Mouse (Mus musculus) layer of hippocampus, postnatal 14 days (tissue): Measurements from ENCODE around the gene Tmem245. TPM values are rescaled to one million over a fixed set of nuclear protein-coding genes. Genes with fewer than 3 reads are reported as not detected.
"Not testable (repeated sequence)": the region's sequence is repeated elsewhere in the genome, so short reads cannot be mapped to it uniquely, and the experiment has no call there.

Source experiments
- DNase-seq, 2 experiments: peaks; one replicate each; pipeline ENCODE4 v3.0.0; 2021 to 2022; ENCODE audit warnings: low spot score in 2 of 2, mixed read lengths in 1 of 2
- total RNA-seq, 2 experiments: library from RNA; stranded (reverse); gene quantifications; 2 replicates each; pipeline ENCODE4 v1.2.3; 2021

Tmem245 gene
- total RNA-seq, 2 experiments from 2014 or later, result 28.1 to 28.7 TPM

DNA sequence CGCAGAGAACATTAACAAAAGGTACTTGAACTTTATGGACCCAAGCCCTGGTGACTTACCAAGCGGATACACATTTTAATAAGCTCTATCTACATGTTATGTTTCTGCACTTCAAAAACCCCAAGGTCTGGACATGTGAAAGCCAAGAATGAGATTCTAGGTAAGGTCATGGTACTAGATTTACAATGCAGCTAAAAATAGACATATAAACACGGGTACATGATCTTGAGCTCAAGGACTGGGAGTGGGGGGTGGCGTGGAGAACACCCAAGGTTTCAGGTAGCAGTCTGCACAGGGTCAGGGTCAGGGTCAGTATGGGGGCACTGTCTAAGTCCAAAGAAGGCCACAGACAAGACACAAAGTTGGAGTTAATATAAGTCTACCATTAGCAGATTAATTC is 16.9 kb downstream of the Tmem245 start:
- no peak for DNase-seq

DNA sequence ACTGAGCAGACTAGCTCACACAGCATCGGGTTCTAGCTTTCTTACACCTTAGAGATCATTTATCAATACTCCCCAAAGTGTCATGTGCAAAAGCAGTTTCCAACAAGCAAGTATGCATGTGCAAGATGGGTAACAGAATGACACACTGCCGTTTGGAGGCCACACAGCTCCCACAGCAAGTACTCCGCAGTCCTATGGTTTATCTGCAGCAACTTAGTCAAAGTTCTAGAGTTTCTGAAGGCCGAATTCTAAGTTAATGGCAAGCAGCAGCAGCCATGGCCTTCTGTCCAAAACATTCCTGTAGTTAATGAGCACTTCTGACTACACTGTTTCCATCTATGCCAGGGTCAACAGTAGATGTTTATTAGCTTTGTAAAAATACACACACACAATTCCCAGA is 20.3 kb downstream of the Tmem245 start:
- DNase-seq, result no peak

DNA sequence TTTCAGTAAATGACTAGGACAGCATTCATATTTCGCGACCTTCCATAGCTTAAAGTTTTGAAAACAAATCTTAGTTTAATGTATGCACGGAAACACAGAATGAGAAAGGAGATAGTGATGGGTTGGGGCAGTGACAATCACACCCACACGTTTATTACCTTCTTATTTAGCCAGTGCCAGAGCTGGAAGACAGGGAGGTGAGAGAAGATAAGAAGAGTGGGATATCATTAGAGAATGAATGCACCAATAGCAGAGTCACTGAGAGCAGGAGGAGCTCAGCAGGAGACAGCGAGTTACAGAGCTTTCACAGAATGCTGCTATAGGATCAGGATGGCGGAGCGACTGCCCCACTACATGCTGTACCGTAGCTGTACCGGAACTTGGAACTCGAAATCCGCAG is 25.0 kb downstream of the Tmem245 start:
- DNase-seq, result no peak

DNA sequence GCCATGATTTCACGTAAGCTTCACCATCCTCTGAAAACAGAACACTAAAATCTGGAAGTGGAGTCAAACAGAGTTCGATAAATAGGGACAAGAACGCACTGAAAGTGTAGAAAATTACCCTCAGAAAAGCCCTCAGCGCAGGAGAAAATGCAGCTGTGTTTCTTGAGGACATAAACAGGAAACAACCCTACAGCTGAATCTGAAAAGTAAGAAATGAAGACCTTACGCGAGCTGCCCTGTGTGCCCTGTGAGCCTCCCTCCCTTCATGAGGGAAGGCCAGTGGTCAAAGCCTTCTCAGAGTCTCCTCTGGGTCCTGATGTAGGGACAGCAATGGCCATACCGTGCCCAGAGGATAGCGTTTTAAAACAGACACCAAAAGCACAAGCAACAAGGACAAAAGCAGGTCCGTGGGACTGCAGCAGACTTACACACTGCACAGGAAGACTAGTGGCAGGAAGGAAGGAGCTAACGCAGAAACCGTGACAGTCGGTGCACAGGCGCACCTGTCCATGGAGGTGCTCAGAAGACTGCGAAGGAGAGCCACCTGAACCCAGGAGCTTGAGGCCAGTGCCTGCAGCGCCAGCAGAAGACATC is 31.4 kb downstream of the Tmem245 start:
- DNase-seq, result no peak

DNA sequence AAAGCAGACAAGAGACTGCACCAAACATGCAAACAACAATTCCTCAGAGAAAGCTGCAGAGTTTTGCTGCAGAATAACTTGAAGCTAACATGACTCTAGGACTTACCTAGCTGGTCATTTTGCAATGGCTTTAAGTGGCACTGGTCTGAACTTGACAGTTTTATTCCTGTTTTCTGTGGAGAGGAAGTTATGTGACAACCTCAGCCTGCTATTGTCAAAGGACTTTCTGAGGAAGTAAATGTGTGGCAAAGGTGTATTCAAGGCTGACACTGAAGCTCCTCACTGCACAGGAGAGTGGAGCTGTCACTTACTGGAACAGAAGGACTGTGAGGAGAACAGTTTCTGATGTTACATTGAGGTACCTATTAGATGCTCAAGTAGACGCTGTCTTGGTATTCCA is 32.5 kb downstream of the Tmem245 start:
- no peak for DNase-seq

DNA sequence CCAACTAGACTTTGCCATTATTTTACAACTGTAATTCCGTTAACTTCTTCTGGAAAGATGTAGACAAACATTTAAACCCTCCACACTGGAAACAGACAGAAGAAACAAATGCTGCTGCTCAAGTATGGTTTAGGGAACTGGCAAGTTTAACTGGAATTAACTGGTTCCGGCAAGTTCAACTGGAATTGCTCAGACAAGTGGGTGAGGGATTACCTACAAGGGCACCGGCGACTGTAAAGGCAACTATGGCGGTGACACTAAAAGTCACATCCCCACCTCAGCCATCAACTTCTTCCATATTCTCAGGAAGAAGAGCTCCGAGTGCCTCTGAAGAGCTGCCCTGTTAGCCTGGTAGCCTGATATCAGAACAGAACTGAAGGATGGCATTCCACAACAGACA is 32.9 kb downstream of the Tmem245 start:
- no peak for DNase-seq

DNA sequence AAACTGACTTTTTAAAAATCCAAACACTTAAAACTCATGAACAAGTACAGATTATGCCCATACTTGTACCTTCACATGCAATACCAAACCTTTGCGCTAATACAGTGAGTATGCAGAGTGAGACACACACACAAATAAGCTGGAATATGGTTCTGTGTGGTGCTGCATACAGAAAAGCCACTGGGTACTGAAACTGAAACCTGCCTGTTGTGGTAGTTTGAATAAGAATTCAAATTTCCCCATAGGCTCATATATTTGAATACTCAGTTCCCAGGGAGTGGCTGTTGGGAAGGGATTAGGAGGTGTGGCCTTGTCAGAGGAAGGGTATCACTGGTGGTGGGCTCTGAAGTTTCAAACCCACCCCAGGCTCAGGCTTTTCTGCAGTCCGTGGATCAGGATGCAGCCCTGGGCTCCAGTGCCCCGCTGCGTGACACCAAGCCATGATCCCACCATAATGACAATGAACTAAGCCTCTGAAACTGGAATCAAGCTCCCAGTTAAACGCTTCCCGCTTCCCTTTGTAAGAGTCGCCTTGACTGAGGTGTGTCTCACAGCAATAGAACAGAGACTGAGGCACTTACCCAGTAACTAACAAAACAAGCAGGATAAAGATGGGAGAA is 34.7 kb downstream of the Tmem245 start:
- DNase-seq, result no peak

DNA sequence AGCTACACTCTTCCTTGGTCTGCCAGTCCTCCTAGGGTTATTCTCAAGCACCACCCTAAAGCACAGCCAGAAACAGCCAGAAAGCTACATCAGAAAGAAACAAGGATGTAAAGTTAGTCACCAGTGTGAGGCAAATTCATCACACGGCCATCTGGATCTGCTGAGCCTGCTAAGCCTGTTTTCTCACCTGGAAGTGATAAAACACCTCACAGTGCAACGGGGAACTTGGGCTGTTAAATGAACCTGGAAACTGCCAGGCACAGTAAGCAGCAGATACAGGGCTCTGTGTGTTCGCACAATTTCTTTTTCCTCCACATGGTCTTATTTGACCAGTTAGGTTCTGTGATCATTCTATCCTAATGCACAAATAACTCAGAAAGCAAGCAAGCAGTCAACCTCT is 37.7 kb downstream of the Tmem245 start:
- no peak for DNase-seq

DNA sequence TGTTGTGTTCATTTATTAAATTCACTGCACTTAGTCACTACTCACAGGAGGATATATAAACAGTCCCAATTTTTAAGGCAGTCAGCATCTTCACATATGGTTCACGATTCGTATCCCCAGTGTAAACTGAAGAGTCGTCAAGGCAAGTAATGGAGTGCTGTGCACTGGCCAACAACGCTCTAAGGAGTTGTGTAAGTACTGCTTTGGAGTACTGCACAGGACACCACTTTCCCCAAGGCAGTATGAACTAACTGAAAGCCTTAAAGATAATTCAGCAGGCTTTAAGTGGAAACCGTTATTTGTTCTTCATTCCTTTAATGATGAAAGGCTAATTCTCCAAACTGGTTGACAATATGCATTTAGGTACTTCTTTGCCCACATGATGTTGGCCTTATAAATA is 39.6 kb downstream of the Tmem245 start:
- DNase-seq, result no peak

DNA sequence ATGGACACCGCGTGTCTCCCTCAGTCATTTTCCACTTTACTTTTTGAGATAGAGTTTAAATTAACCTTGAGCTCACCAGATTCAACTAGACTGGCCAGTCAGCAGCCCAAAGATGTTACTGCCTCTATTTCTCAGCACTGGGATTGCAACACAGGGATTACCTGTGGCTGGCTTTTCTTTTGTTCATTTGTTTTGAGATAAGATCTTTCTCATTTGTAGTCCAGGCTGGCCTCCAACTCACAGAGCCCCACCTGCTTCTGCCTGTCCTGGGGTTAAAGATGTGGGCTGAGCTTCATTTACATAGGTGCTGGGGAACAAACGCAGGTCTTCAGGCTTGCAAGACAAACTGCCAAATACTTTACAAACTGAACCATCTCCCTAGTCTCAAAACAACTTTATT is 40.3 kb downstream of the Tmem245 start:
- DNase-seq, result no peak

DNA sequence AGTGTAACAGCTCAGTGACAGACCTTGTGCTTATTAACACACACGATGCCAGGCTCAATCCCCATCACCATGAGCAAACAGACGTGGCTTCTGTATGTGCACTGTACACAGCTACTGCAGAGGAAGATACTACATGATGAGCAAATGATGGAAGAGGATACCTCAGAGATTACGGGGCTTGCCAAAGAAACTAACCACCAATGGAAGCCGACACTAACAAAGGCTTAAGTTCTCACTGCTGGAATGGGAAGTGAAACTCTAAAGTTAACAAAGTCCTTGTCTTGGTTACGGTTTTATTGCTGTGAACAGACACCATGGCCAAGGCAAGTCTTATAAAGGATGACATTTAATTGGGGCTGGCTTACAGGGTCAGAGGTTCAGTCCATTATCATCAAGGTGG is 41.7 kb downstream of the Tmem245 start:
- DNase-seq, result no peak

DNA sequence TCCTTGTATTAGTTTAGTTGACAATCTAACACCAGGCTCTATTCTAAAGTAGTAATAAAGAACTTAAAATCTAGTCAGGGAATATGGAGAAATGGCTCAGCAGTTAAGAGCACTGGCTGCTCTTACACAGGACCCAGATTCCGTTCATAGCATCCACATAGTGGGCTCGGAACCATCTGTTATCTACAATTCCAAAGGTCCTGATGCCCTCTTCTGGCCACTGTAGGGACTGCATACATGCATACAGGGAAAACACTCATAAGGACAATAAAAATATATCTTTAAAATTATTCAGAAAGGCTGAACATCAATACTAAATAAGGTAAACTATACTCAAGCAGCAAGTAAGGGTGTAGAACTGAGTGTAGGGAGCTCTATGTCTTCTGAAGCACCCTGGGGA is 45.6 kb downstream of the Tmem245 start:
- no peak for DNase-seq

DNA sequence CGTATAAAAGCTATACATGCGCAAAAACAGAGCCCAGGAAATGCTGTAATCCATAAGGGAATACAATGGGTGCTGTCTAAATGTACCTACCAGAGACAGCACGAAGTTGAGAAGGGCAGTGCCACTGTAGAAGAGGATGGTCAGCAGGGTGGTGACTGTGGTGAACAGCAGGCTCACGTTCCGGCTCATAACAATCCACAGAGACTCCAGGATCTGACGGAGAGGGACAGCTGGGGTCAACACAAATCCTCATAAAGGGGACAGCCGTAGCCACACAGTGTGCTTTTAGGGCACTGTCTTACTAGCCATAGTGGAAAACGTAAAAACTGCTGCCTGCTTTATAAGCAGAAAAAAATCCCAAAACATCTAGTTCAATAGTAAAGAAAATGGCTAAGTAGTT is 48.0 kb downstream of the Tmem245 start:
- no peak for DNase-seq

DNA sequence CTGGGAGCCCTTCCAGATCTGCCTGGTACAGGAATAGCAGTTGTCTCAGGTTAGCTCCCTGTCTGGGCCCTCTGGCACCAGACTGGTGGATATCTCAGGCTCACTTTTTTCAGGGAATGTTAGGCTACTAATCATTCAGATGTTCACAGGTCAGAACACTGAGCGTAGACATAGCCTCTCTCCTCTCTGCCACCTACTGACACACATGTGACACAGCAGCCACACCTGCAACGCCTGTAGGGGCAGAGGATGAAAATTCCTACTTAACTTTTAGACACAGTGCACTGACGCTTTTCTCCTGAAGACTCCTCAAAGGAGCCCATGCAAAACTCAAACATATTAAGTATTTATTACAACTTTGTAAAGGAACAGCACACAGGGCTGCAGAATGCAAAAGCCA is 49.7 kb downstream of the Tmem245 start:
- no peak for DNase-seq

DNA sequence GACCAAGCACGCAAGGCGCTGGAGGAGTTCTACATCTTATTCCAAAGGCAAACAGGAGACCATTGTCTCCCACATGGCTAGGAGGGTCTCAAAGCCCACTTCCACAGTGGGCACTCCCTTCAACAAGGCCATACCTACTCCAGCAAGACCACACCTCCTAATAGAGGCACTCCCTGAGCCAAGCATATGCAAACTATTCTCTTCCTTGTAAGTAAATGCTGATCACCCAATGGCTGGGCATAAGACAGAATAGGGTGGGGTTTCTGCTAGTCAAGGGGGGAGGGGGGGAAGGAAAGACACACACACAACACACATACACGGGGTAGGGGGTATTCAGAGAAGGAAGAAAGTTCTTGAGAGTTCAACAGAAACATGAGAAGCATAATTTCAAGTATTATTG is 53.0 kb downstream of the Tmem245 start:
- no peak for DNase-seq

DNA sequence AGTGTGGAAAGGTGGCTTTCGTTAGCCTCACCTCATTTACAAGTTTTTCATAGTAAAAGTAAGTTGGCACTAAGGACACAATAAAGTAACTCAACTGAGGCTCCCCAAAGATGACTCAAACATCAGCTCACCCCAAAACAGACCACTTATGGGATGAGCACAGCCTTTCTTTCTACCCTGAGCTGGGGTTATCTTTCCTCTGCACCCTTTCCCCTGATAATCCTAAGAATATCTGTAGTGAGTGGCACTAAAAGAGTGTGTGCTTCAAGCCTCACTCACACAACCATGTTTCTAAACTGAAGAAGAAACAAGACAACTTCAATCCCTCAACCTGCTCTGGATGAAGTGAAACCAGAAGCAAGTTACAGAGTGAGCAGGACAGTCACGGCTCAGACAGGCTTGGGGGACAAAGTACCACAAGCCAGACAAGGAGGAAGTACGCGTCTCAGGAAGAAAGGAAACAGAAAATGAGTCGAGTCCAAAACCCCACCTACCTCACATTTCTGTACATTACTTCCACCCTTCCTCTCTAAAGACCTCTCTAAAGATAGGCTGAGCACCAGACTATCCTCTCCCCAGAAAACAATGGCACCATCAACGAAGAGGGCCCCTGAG is 54.6 kb downstream of the Tmem245 start:
- no peak for DNase-seq

DNA sequence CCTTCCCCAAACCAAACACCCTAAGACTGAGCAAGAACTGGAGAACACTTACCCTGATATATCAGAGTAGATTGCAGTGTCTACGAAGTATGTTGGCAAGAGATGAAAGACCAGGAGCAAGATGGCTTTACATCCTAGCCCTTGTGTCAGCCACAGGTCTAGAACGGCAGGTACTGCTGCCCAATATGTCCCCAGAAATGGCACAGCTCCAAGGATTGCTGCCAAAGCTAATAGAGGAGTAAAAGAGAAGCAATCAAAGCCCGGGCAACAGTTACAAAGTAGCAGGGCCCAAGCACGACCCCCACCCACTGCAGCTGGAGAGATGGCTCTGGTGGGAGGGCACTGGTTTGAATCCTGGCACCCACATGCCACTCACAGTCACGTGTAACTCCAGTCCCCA is 58.8 kb downstream of the Tmem245 start:
- DNase-seq, result no peak

DNA sequence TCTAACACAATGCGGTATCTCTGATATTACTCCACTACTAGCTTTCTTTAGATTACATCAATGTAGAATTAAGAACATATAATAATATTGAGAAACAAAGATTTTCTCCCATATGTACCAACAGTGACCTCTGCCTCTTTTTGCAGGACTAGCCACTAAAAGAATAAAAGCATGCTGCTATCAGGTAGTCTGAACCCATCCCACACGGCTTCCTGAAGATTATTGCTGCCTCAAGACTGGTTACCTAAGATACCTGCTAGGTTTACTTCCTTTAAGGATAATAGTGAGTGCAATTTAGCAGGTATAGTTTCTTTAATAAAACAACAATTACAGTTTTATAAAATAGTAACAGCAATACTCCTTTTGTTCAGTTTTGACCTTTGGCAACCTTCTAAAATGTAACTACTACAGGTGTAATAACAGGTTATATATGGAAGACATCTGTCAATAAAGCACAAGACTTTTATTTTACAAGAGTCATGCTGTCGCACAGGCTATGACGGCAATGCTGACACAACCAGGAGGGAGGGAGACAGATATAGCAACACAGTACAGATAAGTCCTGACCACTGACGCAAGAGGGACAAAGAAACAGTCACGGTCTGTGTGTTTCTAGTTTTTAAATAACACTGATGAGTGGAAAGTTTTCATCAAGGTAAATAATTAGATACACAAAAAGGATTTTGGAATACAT is 60.8 kb downstream of the Tmem245 start:
- DNase-seq, result no peak

DNA sequence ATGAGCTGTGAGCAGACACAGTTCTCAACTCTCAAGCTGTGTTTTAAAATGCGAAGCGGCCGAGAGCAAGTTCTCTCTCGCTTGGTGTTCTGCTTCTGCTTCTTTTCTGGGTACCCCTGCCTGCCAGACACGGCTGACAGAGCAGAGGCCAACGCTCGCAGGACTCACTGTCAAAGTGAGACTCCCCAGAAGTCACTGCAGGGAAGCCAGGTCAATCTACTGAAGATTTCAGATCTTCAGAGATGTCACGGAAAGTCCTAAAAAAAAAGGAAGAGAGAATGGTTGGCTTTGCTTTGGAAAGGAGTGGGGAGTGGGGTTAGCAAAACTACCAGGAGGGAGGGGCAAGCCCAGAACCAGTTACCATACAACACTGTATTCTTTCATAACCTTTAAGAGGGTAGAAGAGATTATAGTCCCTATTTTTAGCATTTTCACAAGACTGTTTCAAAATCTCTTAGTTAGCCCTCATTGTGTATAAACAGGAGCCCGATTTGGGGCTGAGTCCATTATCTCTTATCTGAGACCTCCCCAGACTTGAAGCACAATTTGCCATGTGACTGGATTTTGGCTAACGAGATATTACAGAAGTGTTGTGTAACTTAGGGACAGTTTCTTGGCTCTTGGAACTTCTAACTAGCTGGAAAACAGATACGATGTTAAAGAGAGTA is 67.1 kb downstream of the Tmem245 start:
- DNase-seq, result no peak

DNA sequence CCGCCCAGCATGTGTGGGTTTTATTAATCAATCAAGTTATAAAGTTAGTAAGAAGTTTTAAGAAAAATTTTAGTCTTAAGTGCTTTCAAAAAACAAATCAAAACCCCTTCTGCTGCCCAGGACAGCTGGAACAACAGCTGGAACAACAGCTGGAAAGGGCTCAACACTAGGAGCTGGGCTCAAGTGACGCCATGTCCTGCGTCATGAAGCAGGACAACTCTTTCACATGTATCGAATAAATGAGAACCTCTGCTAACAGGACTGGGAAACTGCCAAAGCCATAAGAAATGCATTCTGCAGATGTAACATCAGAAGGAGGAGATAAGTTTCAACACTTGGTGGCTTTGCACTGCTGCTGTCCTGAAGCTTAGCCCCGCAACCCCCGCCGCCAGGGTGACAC is 68.3 kb downstream of the Tmem245 start:
- no peak for DNase-seq

DNA sequence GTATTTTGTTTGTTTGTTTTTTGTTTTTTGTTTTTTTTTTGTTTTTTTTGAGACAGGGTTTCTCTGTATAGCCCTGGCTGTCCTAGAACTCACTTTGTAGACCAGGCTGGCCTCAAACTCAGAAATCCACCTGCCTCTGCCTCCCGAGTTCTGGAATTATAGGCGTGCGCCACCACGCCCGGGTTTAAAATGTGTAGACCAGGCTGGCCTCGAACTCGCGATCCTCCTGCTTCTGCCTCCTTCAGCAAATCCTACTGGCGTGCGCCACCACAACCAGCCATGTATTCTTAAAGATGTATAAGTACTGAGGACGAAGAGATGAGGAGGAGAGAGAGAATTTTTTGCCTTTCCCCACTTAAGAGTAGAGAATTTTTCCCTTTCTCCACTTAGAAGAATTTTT is 76.7 kb downstream of the Tmem245 start:
- DNase-seq, result not testable (repeated sequence)

DNA sequence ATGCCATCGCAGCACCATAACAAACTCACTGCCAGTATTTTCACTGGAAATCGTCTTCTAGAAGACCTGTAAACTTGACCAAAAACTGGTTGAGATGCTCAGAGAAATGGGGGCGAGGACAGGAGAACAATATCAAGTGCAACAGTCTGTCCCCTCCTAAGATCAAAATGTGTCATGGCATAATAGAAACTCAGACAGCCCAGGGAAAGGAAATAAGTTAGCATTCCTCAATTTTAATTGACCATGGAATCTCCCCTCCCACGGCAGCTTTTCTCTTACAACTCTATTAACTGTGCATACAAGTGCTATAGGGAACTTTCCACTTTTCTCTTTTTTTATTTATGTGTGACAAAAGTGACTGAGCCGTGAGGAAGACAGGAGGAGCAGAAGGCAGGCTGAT is 79.5 kb downstream of the Tmem245 start:
- no peak for DNase-seq
